Mouse (Mus musculus) heart, adult 2 months (tissue): ENCODE measurements around the gene Arhgap11a.

Experiments
- CTCF ChIP-seq: fragments of 200-600 bp; IDR thresholded peaks from 2 replicates; pipeline ENCODE4 v1.8.1; 2022; ENCODE audit warnings: antibody characterized with exemption, mild to moderate bottlenecking, moderate library complexity
- EP300 ChIP-seq: fragments of 200-500 bp; IDR thresholded peaks from 2 replicates; pipeline ENCODE4 v1.6.1; 2011; ENCODE audit warnings: low read depth, low read length, control low read depth; ENCODE audit not compliant: insufficient read depth
- POLR2A ChIP-seq: fragments of 200-500 bp; IDR thresholded peaks from 2 replicates; pipeline ENCODE4 v1.6.1; 2011; ENCODE audit warnings: mild to moderate bottlenecking, low read depth, low read length, control low read depth; ENCODE audit not compliant: insufficient read depth

GRCm38 (mm10) chr2:113798605-113799004, 49.9 kb downstream of the Arhgap11a start:
- TF ChIP-seq POLR2A (no peak), CTCF (no peak), EP300 (no peak)
